ENCODE assay signal across 8 mouse cellular contexts in genomic region chr19:25505360-25506196, GRCm38 (mm10). TPM values are rescaled to one million over a fixed set of nuclear protein-coding genes. Genes with fewer than 3 reads are reported as not detected.
DNase-seq lines count a peak whose midpoint lies in the region; ATAC-seq lines count a peak whose summit lies in the region.

TSS of gene Dmrt1 (plus strand) at chr19:25505618.

- WGBS in kidney, embryonic 15.5 days, result under 1% methylated on average over 62 of the region's 64 CpGs
- WGBS in hindbrain, embryonic 15.5 days, result under 1% methylated on average over 63 of the region's 64 CpGs
- under 1% methylated on average over 64 of the region's 64 CpGs for WGBS in midbrain, embryonic 14.5 days

- peak; percentile 25 for ATAC-seq in kidney, embryonic 15.5 days (replicated peaks; ENCODE audit: low FRiP score)
- ATAC-seq in hindbrain, embryonic 15.5 days (ENCODE audit: low FRiP score, low read depth), result no peak
- ATAC-seq in midbrain, embryonic 14.5 days (ENCODE audit: low FRiP score, low TSS enrichment), result 0 out of 2 replicates have a peak, but pooled peaks have one; percentile 24

- peaks cover 81% of the 10 kb centered on the region for H3K27me3 ChIP-seq in kidney, embryonic 15.5 days
- peaks cover 68% of the 10 kb centered on the region for H3K27me3 ChIP-seq in hindbrain, embryonic 15.5 days
- H3K27me3 ChIP-seq in midbrain, embryonic 14.5 days (ENCODE audit: control insufficient read depth, insufficient read depth, low read length), result peaks cover 67% of the 10 kb centered on the region

- no peaks in the 10 kb centered on the region; the same call in 1 of the 2 replicates for H3K9me3 ChIP-seq in kidney, embryonic 15.5 days (replicated peaks)
- no peaks in the 10 kb centered on the region for H3K9me3 ChIP-seq in hindbrain, embryonic 15.5 days
- H3K9me3 ChIP-seq in midbrain, embryonic 14.5 days (ENCODE audit: control insufficient read depth, low read length), result no peaks in the 10 kb centered on the region

- peak within 1 kb of the TSS; percentile 36 for H3K4me3 ChIP-seq in kidney, embryonic 15.5 days (replicated peaks)
- H3K4me3 ChIP-seq in hindbrain, embryonic 15.5 days, result peak within 1 kb of the TSS; percentile 25
- H3K4me3 ChIP-seq in midbrain, embryonic 14.5 days (replicated peaks; ENCODE audit: low read depth, low read length), result peak within 1 kb of the TSS; percentile 27

- H3K27ac ChIP-seq in kidney, embryonic 15.5 days, result no peak within 1 kb of the TSS
- H3K27ac ChIP-seq in hindbrain, embryonic 15.5 days (replicated peaks), result no peak within 1 kb of the TSS
- H3K27ac ChIP-seq in midbrain, embryonic 14.5 days (replicated peaks; ENCODE audit: low read depth, low read length), result no peak within 1 kb of the TSS

- H3K9ac ChIP-seq in kidney, embryonic 15.5 days, result no peak within 1 kb of the TSS
- H3K9ac ChIP-seq in hindbrain, embryonic 15.5 days, result no peak within 1 kb of the TSS
- no peak within 1 kb of the TSS for H3K9ac ChIP-seq in midbrain, embryonic 14.5 days (replicated peaks; ENCODE audit: low read length)

- no peaks in the 10 kb centered on the region for H3K36me3 ChIP-seq in kidney, embryonic 15.5 days
- no peaks in the 10 kb centered on the region for H3K36me3 ChIP-seq in hindbrain, embryonic 15.5 days
- H3K36me3 ChIP-seq in midbrain, embryonic 14.5 days (ENCODE audit: control insufficient read depth, insufficient read depth, low read length), result no peaks in the 10 kb centered on the region

- DNase-seq in kidney, adult 11 months, result no peak
- DNase-seq in embryo, embryonic 9.5 days (ENCODE audit: extremely low spot score), result peak; percentile 59
- peak; percentile 53 for DNase-seq in midbrain, embryonic 14.5 days
- no peak for DNase-seq in layer of hippocampus, adult 8-10 months (ENCODE audit: low spot score in 2 of 2)
- no peak for DNase-seq in adrenal gland, adult 8-10 months
- DNase-seq in layer of hippocampus, postnatal 36 days, result no peak

- peaks cover 17% of the 10 kb centered on the region for H3K4me1 ChIP-seq in kidney, embryonic 15.5 days
- peaks cover 16% of the 10 kb centered on the region for H3K4me1 ChIP-seq in hindbrain, embryonic 15.5 days (replicated peaks)
- peaks cover 14% of the 10 kb centered on the region for H3K4me1 ChIP-seq in midbrain, embryonic 14.5 days (ENCODE audit: control insufficient read depth, insufficient read depth, low read length)

- peak within 1 kb of the TSS; percentile 59 for H3K4me2 ChIP-seq in kidney, embryonic 15.5 days
- peak within 1 kb of the TSS; percentile 54 for H3K4me2 ChIP-seq in hindbrain, embryonic 15.5 days
- peak within 1 kb of the TSS; percentile 47 for H3K4me2 ChIP-seq in midbrain, embryonic 14.5 days (ENCODE audit: low read length)

RNA-seq across cellular contexts. Expression of gene Dmrt1, which starts in this region (rescaled TPM):
- polyA plus RNA-seq in kidney, embryonic 15.5 days (2015; fragmentation: Nextera tagmentation; extraction: Ambion mirVana), result not detected in 2 replicates
- polyA plus RNA-seq in hindbrain, embryonic 15.5 days (2015; fragmentation: Nextera tagmentation; extraction: Ambion mirVana), result not detected in 2 replicates
- polyA plus RNA-seq in midbrain, embryonic 14.5 days (2014; fragmentation: Nextera tagmentation; extraction: Ambion mirVana), result not detected in 2 replicates
- total RNA-seq in layer of hippocampus, adult 8-10 months (2022), result not detected
- not detected for total RNA-seq in adrenal gland, adult 8-10 months (2022)
- total RNA-seq in layer of hippocampus, postnatal 36 days (2021), result not detected

Comparison
In these comparisons a context has a peak if more than half of its experiments do, and no peak if none do; other contexts are left out.
1. Peak in ATAC-seq, H3K4me3 ChIP-seq and H3K4me2 ChIP-seq in kidney, embryonic 15.5 days; RNA of the gene not detected or under 1 TPM.
2. Peak in DNase-seq, ATAC-seq, H3K4me3 ChIP-seq and H3K4me2 ChIP-seq in midbrain, embryonic 14.5 days; RNA of the gene not detected or under 1 TPM.